Mouse (Mus musculus): Measurements from ENCODE around the gene Pigb. TPM values are rescaled to one million over a fixed set of nuclear protein-coding genes. Genes with fewer than 3 reads are reported as not detected.
A peak's percentile ranks its signal among the peaks of the same experiment; 100 is the strongest.

The Pigb gene
- polyA plus RNA-seq, 1 experiment from 2014 or later: 14.7 TPM

DNA sequence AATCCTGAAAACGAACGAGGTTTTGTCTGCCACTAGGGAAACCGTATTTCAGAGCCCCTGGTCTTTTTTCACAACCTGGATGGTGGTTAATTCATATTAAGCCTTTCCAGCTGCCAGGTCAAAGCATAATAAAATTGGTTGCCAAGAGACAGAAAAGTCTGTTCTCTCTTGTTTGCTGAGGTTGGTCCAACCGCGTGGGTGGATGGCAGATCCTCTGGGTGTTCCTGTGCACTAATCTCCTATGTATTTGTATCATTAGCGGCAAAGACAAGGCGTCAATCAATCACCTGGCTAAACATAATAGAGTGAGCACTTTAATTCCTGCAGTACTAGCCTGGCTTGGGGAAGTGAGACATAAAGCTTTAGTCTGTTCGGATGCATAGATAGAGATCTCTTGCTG lies 10.4 kb upstream of the Pigb start:
- Histone ChIP-seq H3K4me2 (ENCODE audit: low read depth, low read length) (no peak overlapping the region), H3K36me3 (ENCODE audit: control insufficient read depth, insufficient read depth, low read length) (no peaks in the 10 kb centered on the region), H3K27ac (ENCODE audit: low read length) (no peak overlapping the region), H3K9ac (ENCODE audit: low read length) (no peak overlapping the region), H3K27me3 (ENCODE audit: control insufficient read depth, insufficient read depth, low read depth, low read length) (no peaks in the 10 kb centered on the region), H3K9me3 (ENCODE audit: control insufficient read depth, low read length) (no peaks in the 10 kb centered on the region), H3K4me3 (ENCODE audit: low read length) (no peak overlapping the region), H3K4me1 (replicated peaks; ENCODE audit: control insufficient read depth, insufficient read depth, low read length) (peaks cover 9% of the 10 kb centered on the region)
- ATAC-seq (ENCODE audit: low read depth): no peak
- WGBS: 54% methylated on average over 8 of the region's 8 CpGs

DNA sequence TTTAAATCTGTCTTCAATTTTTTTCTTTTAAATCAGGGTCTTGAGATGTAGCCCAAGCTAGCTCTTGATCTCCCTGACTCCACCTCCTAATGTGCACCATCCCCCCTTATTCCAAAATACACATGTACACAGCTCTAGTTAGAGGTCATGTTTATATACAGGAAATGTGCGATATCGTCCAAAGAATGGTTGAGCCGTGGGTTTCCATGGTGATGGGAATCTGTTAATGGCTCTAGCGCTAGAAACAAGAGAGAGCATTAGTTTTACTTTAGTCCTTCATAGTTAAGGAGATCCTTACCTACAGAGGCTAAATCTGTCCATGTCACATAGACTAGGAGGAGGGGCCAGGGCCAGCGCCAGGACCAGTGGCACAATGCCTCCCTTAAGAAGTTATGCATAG lies 9.7 kb upstream of the Pigb start:
- WGBS: 19% methylated on average over 5 of the region's 5 CpGs
- no peaks in the 10 kb centered on the region for H3K9me3 ChIP-seq (ENCODE audit: control insufficient read depth, low read length)
- no peak overlapping the region for H3K9ac ChIP-seq (ENCODE audit: low read length)
- H3K4me1 ChIP-seq (replicated peaks; ENCODE audit: control insufficient read depth, insufficient read depth, low read length): peaks cover 13% of the 10 kb centered on the region
- H3K4me3 ChIP-seq (ENCODE audit: low read length): no peak overlapping the region
- no peaks in the 10 kb centered on the region for H3K36me3 ChIP-seq (ENCODE audit: control insufficient read depth, insufficient read depth, low read length)
- H3K4me2 ChIP-seq (ENCODE audit: low read depth, low read length): no peak overlapping the region
- H3K27me3 ChIP-seq (ENCODE audit: control insufficient read depth, insufficient read depth, low read depth, low read length): no peaks in the 10 kb centered on the region
- ATAC-seq (ENCODE audit: low read depth): 0 out of 2 replicates have a peak, but pooled peaks have one; percentile 44
- H3K27ac ChIP-seq (ENCODE audit: low read length): no peak overlapping the region

DNA sequence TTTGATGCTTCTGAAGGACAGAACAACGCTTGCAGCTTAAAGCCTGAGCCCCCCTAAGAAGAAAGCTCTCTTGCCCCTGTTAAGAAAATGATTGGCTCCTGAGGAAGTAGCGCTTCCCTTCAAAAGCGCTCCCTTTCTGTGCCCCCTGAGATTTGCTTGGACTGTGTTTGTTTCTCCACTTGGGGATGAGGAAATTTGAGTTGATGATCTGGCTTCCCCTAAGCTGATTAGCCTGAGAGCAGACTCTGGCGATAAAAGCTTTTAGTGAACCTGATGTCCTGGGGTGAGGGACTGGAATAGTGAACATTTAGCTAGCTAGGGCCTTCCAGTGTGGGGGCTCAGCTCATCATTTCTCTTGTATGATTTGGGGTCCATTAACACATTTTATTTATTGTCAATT lies 8.7 kb upstream of the Pigb start:
- Histone ChIP-seq H3K9me3 (ENCODE audit: control insufficient read depth, low read length) (no peaks in the 10 kb centered on the region), H3K27ac (ENCODE audit: low read length) (no peak overlapping the region), H3K4me1 (replicated peaks; ENCODE audit: control insufficient read depth, insufficient read depth, low read length) (peaks cover 18% of the 10 kb centered on the region), H3K4me2 (ENCODE audit: low read depth, low read length) (no peak overlapping the region), H3K36me3 (ENCODE audit: control insufficient read depth, insufficient read depth, low read length) (no peaks in the 10 kb centered on the region), H3K27me3 (ENCODE audit: control insufficient read depth, insufficient read depth, low read depth, low read length) (no peaks in the 10 kb centered on the region), H3K9ac (ENCODE audit: low read length) (no peak overlapping the region), H3K4me3 (ENCODE audit: low read length) (no peak overlapping the region)
- no peak for ATAC-seq (ENCODE audit: low read depth)
- 19% methylated on average over 4 of the region's 4 CpGs for WGBS

DNA sequence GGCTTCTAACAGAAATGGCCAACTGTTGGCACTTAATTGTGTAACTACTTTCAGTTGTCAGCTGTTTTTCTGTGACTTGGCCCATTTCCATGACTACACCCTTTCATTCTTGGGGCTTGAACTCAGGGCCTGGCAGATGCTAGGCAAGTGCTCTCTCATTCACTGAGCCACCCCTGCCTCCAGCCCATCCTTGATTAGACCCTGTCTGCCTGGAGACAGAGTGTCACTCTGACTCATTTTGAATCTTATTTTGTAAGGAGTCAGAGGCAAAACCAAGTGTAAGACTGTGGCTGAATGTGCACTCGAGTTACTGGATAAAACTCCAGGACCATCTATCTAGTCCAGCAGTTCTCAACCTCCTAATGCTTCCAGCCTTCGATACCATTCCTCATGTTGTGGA lies 7.7 kb upstream of the Pigb start:
- H3K9me3 ChIP-seq (ENCODE audit: control insufficient read depth, low read length): no peaks in the 10 kb centered on the region
- no peak overlapping the region for H3K4me2 ChIP-seq (ENCODE audit: low read depth, low read length)
- 84% methylated on average over 2 of the region's 2 CpGs for WGBS
- H3K4me1 ChIP-seq (replicated peaks; ENCODE audit: control insufficient read depth, insufficient read depth, low read length): peaks cover 18% of the 10 kb centered on the region
- no peak overlapping the region for H3K9ac ChIP-seq (ENCODE audit: low read length)
- no peak for ATAC-seq (ENCODE audit: low read depth)
- no peaks in the 10 kb centered on the region for H3K36me3 ChIP-seq (ENCODE audit: control insufficient read depth, insufficient read depth, low read length)
- H3K4me3 ChIP-seq (ENCODE audit: low read length): no peak overlapping the region
- no peaks in the 10 kb centered on the region for H3K27me3 ChIP-seq (ENCODE audit: control insufficient read depth, insufficient read depth, low read depth, low read length)
- no peak overlapping the region for H3K27ac ChIP-seq (ENCODE audit: low read length)

DNA sequence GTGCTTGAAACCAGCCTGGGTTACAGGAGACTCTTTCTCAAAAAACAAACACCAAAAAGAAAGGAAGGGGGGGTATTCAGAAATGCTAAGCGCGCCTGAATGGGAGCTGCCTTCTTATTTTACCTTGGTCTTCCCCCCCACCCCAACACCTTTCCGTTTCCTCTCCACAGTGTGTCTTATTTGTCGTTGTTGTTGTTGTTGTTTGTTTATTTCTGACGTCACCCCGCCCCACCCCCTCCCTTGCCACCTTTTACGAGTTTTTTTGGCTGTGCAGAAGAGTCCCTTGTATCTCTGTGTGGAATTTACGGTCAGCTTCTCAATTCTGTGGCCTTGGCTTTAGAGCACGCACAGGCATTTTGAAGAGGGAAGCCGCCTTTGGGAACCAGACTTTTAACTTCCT lies 5.5 kb upstream of the Pigb start:
- Histone ChIP-seq H3K4me1 (replicated peaks; ENCODE audit: control insufficient read depth, insufficient read depth, low read length) (peaks cover 18% of the 10 kb centered on the region), H3K27ac (ENCODE audit: low read length) (no peak overlapping the region), H3K4me3 (ENCODE audit: low read length) (peak overlapping the region; percentile 61; the same call in 1 of the 2 replicates), H3K4me2 (ENCODE audit: low read depth, low read length) (peak overlapping the region; percentile 93), H3K36me3 (ENCODE audit: control insufficient read depth, insufficient read depth, low read length) (no peaks in the 10 kb centered on the region), H3K9ac (ENCODE audit: low read length) (no peak overlapping the region; the same call in 1 of the 2 replicates), H3K27me3 (ENCODE audit: control insufficient read depth, insufficient read depth, low read depth, low read length) (no peaks in the 10 kb centered on the region), H3K9me3 (ENCODE audit: control insufficient read depth, low read length) (no peaks in the 10 kb centered on the region)
- no peak for ATAC-seq (ENCODE audit: low read depth)
- WGBS: 66% methylated on average over 10 of the region's 10 CpGs

DNA sequence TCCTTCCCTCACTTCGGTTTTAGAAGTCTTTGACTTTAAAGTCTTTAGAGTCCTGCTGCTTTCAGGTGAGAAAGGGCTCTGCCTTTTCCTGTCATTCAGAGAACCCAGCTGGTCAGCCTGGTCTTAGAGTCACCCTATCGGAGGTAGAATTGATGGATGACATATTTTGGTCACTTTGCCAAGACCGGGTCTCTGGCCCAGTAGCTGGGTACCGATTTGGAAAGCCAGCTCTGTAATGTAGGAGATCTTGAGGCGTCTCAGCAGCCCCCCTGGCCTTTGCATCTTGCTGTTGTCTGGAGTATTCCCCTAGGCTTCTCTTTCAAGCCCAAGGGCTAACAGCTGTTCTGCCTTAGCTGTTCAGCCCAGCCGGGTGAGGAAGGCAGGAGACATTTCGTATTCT lies 5.0 kb upstream of the Pigb start:
- H3K4me1 ChIP-seq (replicated peaks; ENCODE audit: control insufficient read depth, insufficient read depth, low read length): peaks cover 22% of the 10 kb centered on the region
- no peaks in the 10 kb centered on the region for H3K27me3 ChIP-seq (ENCODE audit: control insufficient read depth, insufficient read depth, low read depth, low read length)
- WGBS: 12% methylated on average over 7 of the region's 7 CpGs
- no peak overlapping the region; the same call in 1 of the 2 replicates for H3K27ac ChIP-seq (ENCODE audit: low read length)
- peak overlapping the region; percentile 61 for H3K4me3 ChIP-seq (ENCODE audit: low read length)
- peak overlapping the region; percentile 74 for H3K9ac ChIP-seq (ENCODE audit: low read length)
- H3K4me2 ChIP-seq (ENCODE audit: low read depth, low read length): peak overlapping the region; percentile 93
- no peaks in the 10 kb centered on the region for H3K36me3 ChIP-seq (ENCODE audit: control insufficient read depth, insufficient read depth, low read length)
- ATAC-seq (ENCODE audit: low read depth): no peak
- H3K9me3 ChIP-seq (ENCODE audit: control insufficient read depth, low read length): no peaks in the 10 kb centered on the region

DNA sequence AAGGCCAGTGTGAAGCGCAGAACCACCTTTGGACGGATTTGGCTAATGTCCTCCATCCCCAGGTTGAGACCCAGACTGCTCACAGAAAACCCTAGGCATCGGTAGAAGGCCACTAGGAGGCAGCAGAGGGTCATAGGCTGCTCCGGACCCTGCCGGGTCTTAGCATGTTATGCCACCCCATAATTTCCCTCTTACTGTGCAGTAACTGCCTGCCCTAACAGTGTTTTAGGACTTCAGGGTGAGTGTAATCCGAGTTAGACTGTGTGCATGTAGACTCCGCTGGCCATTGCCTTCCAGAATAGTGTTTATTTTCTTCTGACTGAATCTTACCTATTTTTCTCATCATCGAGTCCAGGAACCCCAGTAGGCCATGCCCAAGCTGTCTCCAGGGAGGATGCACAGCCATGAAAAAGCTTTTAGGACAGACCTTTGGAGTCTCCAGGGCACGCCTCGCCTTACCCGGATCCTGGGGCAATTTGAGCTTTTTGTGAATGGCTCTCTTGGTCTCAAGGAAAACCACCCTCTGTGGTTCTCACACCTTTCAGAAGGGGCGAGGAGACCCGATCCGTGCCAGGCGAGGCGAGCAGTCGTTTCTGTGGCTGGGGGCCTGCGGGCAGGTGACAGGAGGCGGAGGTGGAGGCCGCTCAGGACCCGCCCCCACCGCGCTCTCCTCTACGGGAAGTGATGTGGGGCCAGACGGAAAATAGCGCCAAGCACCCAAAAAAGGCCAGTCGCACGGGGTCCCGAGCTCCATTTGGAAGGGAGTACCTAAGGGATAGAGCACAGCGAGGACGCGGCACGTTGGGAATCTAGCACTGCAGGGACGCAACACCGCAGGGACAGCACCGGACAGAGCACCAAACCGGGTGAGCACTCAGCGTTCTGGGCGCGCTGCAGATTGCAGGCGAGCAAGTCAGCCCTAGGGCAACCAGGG lies 4.2 kb upstream of the Pigb start, which contains the start of gene Rab27a:
Rab27a (plus strand) TSS at position 709 of the 934 bp plus-strand sequence.
- Histone ChIP-seq H3K9ac (ENCODE audit: low read length) (peak within 1 kb of the TSS; percentile 74), H3K36me3 (ENCODE audit: control insufficient read depth, insufficient read depth, low read length) (no peaks in the 10 kb centered on the region), H3K4me2 (ENCODE audit: low read depth, low read length) (peak within 1 kb of the TSS; percentile 93), H3K4me3 (ENCODE audit: low read length) (peak within 1 kb of the TSS; percentile 61), H3K9me3 (ENCODE audit: control insufficient read depth, low read length) (no peaks in the 10 kb centered on the region), H3K4me1 (replicated peaks; ENCODE audit: control insufficient read depth, insufficient read depth, low read length) (peaks cover 19% of the 10 kb centered on the region), H3K27ac (ENCODE audit: low read length) (peak within 1 kb of the TSS; percentile 39), H3K27me3 (ENCODE audit: control insufficient read depth, insufficient read depth, low read depth, low read length) (no peaks in the 10 kb centered on the region)
- peak; percentile 77 for ATAC-seq (ENCODE audit: low read depth)
- under 1% methylated on average over 41 of the region's 41 CpGs for WGBS

DNA sequence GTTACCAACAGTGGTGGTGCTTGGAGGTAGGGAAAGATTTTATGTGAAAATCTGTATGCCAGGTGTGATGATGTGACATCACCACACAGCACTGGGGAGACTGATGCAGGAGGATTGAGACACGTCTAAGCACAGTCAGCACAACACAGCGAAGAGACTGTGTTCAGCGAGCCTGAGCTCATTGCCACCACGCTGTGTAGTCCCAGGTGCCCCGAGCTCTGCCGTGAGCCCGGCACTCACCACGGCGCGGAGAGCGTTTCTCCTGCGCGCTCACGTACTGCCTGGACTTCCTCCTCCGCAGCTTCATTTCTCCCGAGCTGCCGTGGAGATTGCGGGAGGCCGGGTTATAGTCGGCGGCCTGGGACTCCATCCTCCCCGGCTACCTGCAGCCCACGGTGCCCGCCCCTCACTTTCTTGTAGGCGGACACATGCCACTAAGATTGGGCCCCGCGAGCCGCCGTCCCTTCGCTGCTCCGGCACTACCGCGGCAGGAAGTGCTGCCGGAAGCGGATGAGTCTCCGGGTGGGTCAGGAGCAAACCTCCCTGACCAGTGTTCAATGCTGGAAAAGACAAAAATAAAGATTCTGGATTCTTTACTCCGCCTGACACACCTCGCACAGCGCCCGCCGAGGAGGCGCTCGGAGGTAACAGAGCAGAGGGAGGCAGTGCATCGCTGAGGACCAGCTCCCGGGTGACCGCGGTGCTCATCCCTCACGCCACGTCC lies 794 bp downstream of the Pigb start:
- Histone ChIP-seq H3K9ac (ENCODE audit: low read length) (peak overlapping the region; percentile 93), H3K4me2 (ENCODE audit: low read depth, low read length) (peak overlapping the region; percentile 95), H3K4me3 (ENCODE audit: low read length) (peak overlapping the region; percentile 96), H3K36me3 (ENCODE audit: control insufficient read depth, insufficient read depth, low read length) (no peaks in the 10 kb centered on the region), H3K9me3 (ENCODE audit: control insufficient read depth, low read length) (no peaks in the 10 kb centered on the region), H3K27me3 (ENCODE audit: control insufficient read depth, insufficient read depth, low read depth, low read length) (no peaks in the 10 kb centered on the region), H3K4me1 (replicated peaks; ENCODE audit: control insufficient read depth, insufficient read depth, low read length) (peaks cover 12% of the 10 kb centered on the region), H3K27ac (ENCODE audit: low read length) (peak overlapping the region; percentile 83)
- WGBS: under 1% methylated on average over 49 of the region's 49 CpGs
- peak; percentile 87 for ATAC-seq (ENCODE audit: low read depth)

DNA sequence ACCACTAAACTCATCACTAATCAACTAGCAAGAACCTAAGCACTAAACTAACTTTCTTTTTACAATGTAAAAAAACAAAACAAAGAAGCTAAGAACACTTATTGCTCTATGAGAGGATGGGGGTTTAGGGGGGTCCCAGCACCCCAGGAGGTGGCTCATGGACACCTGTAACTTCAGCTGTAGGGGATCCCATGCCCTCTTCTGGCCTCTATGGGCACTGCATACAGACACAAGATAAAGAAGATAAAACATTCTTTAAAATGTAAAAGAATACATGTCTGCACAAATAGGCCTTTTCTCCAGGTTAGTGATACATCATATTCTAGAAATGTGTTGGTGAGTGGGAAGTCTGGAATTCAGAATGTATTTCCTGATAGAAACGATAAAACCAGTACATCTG lies 6.8 kb downstream of the Pigb start:
- Histone ChIP-seq H3K4me1 (replicated peaks; ENCODE audit: control insufficient read depth, insufficient read depth, low read length) (no peaks in the 10 kb centered on the region), H3K9me3 (ENCODE audit: control insufficient read depth, low read length) (no peaks in the 10 kb centered on the region), H3K27ac (ENCODE audit: low read length) (no peak overlapping the region), H3K27me3 (ENCODE audit: control insufficient read depth, insufficient read depth, low read depth, low read length) (no peaks in the 10 kb centered on the region), H3K4me2 (ENCODE audit: low read depth, low read length) (no peak overlapping the region), H3K36me3 (ENCODE audit: control insufficient read depth, insufficient read depth, low read length) (peaks cover 10% of the 10 kb centered on the region; the same call in 1 of the 2 replicates), H3K9ac (ENCODE audit: low read length) (no peak overlapping the region), H3K4me3 (ENCODE audit: low read length) (no peak overlapping the region)
- no peak for ATAC-seq (ENCODE audit: low read depth)
- WGBS: 86% methylated on average over 1 of the region's 1 CpGs
